Mouse (Mus musculus) hindbrain, embryonic 16.5 days (tissue): ENCODE measurements around the gene Il9r. TPM values are rescaled to one million over a fixed set of nuclear protein-coding genes. Genes with fewer than 3 reads are reported as not detected.

Source experiments
- ATAC-seq: fragments of 200-750 bp; cut with Nextera tagmentation; 2 replicates; pipeline ENCODE4 v1.8.0; 2017; ENCODE audit warnings: moderate TSS enrichment, moderate library complexity
- H3K27ac ChIP-seq: fragments of 300-500 bp; sonication (generic); 2 replicates; pipeline ENCODE4 v1.5.1; 2014; ENCODE audit warnings: low read depth, mild to moderate bottlenecking, control low read depth, low read length, moderate library complexity
- H3K27me3 ChIP-seq: fragments of 300-500 bp; sonication (generic); replicated peaks from 2 replicates; pipeline ENCODE4 v1.6.1; 2014; ENCODE audit warnings: low read length; ENCODE audit not compliant: control insufficient read depth, insufficient read depth
- H3K36me3 ChIP-seq: fragments of 300-500 bp; sonication (generic); 2 replicates; pipeline ENCODE4 v1.6.1; 2014; ENCODE audit warnings: mild to moderate bottlenecking, low read length, moderate library complexity, mixed read lengths; ENCODE audit not compliant: control insufficient read depth, insufficient read depth
- H3K4me1 ChIP-seq: fragments of 300-500 bp; sonication (generic); 2 replicates; pipeline ENCODE4 v1.6.1; 2014; ENCODE audit warnings: low read depth, low read length; ENCODE audit not compliant: control insufficient read depth, insufficient read depth
- H3K4me2 ChIP-seq: fragments of 300-500 bp; sonication (generic); 2 replicates; pipeline ENCODE4 v1.6.1; 2014; ENCODE audit warnings: mild to moderate bottlenecking, low read length, control low read depth, moderate library complexity
- H3K4me3 ChIP-seq: fragments of 300-500 bp; sonication (generic); 2 replicates; pipeline ENCODE4 v1.5.1; 2014; ENCODE audit warnings: mild to moderate bottlenecking, low read length, control low read depth, moderate library complexity
- H3K9ac ChIP-seq: fragments of 300-500 bp; sonication (generic); 2 replicates; pipeline ENCODE4 v1.6.1; 2014; ENCODE audit warnings: low read depth, mild to moderate bottlenecking, control low read depth, low read length, moderate library complexity
- H3K9me3 ChIP-seq: fragments of 300-500 bp; sonication (generic); 2 replicates; pipeline ENCODE4 v1.6.1; 2014; ENCODE audit warnings: mild to moderate bottlenecking, low read length, moderate library complexity; ENCODE audit not compliant: control insufficient read depth
- WGBS: fragments of 180-500 bp; shearing (Covaris S2); extraction: QIAGEN DNeasy Blood & Tissue Kit; methylation state at CpG from one replicate; pipeline ENCODE4 v1.1.7; 2014; 5-methylcytosine and 5-hydroxymethylcytosine counted together
- polyA plus RNA-seq: library from polyadenylated mRNA; unstranded; fragments of >200 nt; fragmentation: Nextera tagmentation; extraction: Ambion mirVana; gene quantifications from 2 replicates; pipeline ENCODE4 v1.2.1, GENCODE M21; 2015

Il9r gene
- polyA plus RNA-seq, 1 experiment from 2014 or later = not detected

DNA sequence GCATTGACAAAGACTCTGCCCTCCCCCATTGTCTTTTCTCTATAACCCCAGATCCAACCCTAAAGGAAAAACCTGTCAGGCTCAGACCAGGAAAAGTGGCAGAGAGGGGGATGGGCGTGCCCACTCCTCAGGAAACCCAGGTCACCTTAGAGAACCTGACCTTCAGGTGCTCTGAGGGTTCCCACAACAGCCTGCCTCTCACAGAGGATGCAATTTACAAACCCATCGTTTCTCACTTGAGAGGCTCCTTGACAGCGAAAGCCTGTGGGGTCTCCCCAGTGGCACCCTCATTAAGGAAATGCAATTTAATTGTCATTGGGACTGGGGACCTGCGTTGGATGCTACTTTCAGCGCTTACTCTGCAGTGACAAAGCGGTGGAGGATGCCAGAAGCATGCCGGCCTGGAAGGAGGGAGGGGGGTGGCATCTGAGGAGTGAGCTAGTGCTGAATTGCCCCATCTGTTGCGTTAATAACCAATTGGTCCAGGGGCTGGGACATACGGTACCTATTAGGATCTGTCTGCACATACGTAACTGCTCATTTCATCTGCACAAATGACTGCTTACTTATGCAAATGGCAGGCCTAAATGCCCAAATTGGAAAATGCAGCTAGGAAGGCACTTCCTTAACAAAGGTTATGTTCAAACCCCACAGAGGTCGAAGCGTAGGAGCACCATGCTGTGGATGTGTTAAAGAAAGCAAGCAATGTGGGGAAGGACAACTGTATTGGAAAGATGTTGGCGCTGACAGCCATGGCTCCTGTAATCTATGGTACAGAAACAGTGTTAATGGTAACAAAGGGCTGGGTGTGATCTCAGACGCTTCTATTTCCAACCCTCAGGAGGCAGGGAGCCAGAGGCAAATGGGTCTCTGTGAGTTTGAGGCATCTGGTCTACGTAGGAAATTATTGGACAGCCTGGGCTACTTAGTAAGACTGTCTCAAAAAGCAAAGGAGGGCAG, 58.2 kb downstream of the Il9r start:
- peaks cover 28% of the 10 kb centered on the region for H3K4me1 ChIP-seq
- H3K4me2 ChIP-seq = no peak overlapping the region
- H3K9ac ChIP-seq = no peak overlapping the region; the same call in 1 of the 2 replicates
- H3K9me3 ChIP-seq = no peaks in the 10 kb centered on the region
- H3K36me3 ChIP-seq = no peaks in the 10 kb centered on the region
- H3K27me3 ChIP-seq = no peaks in the 10 kb centered on the region
- H3K4me3 ChIP-seq = no peak overlapping the region
- H3K27ac ChIP-seq = peak overlapping the region; percentile 60
- WGBS = 35% methylated on average over 15 of the region's 15 CpGs
- peak; percentile 80 for ATAC-seq

GRCm38 (mm10) chr11:32141034-32141433, 59.0 kb downstream of the Il9r start:
- no peaks in the 10 kb centered on the region for H3K9me3 ChIP-seq
- 21% methylated on average over 2 of the region's 2 CpGs for WGBS
- no peak overlapping the region for H3K4me3 ChIP-seq
- H3K9ac ChIP-seq = no peak overlapping the region
- H3K27ac ChIP-seq = no peak overlapping the region; the same call in 1 of the 2 replicates
- no peak overlapping the region for H3K4me2 ChIP-seq
- H3K27me3 ChIP-seq = no peaks in the 10 kb centered on the region
- no peak for ATAC-seq
- H3K4me1 ChIP-seq = peaks cover 28% of the 10 kb centered on the region
- H3K36me3 ChIP-seq = no peaks in the 10 kb centered on the region

- no peak overlapping the region for H3K4me2 ChIP-seq
- H3K9me3 ChIP-seq = no peaks in the 10 kb centered on the region
- no peaks in the 10 kb centered on the region for H3K27me3 ChIP-seq
- WGBS = 65% methylated on average over 6 of the region's 6 CpGs
- H3K4me1 ChIP-seq = peaks cover 28% of the 10 kb centered on the region
- H3K27ac ChIP-seq = no peak overlapping the region
- no peak overlapping the region for H3K9ac ChIP-seq
- H3K36me3 ChIP-seq = no peaks in the 10 kb centered on the region
- no peak for ATAC-seq
- no peak overlapping the region for H3K4me3 ChIP-seq
Measured at GRCm38 (mm10) chr11:32139528-32139961, 60.5 kb downstream of the Il9r start.

DNA sequence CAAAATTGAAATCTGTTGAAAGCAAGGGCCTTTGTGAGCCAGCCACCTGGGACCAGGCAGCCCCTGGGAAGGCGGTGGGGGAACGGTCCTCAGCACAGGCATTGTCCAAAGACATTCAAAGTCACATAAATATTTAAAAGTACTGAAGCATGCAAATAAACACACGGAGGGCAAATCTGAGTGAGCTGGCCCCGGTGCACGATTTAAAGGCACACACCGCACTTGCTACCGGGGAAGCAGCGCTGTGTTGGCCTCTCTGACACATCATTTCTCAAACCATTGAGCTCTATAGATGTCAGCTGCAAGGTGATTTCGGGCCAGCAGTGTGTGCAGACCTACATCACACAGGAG, 61.5 kb downstream of the Il9r start:
- ATAC-seq = peak; percentile 22; the same call in 1 of the 2 replicates
- Histone ChIP-seq H3K4me2 (peak overlapping the region; percentile 8; the same call in 1 of the 2 replicates), H3K4me3 (no peak overlapping the region), H3K27ac (peak overlapping the region; percentile 19), H3K4me1 (peaks cover 28% of the 10 kb centered on the region), H3K9me3 (no peaks in the 10 kb centered on the region), H3K27me3 (no peaks in the 10 kb centered on the region), H3K36me3 (no peaks in the 10 kb centered on the region), H3K9ac (0 out of 2 replicates have a peak overlapping the region, but pooled peaks have one; percentile 9)
- 22% methylated on average over 9 of the region's 9 CpGs for WGBS

- Histone ChIP-seq H3K27me3 (no peaks in the 10 kb centered on the region), H3K36me3 (no peaks in the 10 kb centered on the region), H3K27ac (peak overlapping the region; percentile 19), H3K4me2 (peak overlapping the region; percentile 5; the same call in 1 of the 2 replicates), H3K4me1 (peaks cover 27% of the 10 kb centered on the region), H3K9ac (no peak overlapping the region), H3K9me3 (no peaks in the 10 kb centered on the region), H3K4me3 (no peak overlapping the region)
- no peak for ATAC-seq
- 25% methylated on average over 15 of the region's 15 CpGs for WGBS
Measured at GRCm38 (mm10) chr11:32137719-32138613, 62.1 kb downstream of the Il9r start.

Other genes starting within 250 kb of the Il9r start
- gene 4930524B15Rik, start 234.7 kb downstream of the Il9r start, polyA plus RNA-seq = 0.22 and 0.49 TPM in 2 replicates
- 530 and 557 TPM in 2 replicates for gene Nsg2, start 199.8 kb downstream of the Il9r start, polyA plus RNA-seq
- 45.6 and 49.9 TPM in 2 replicates for gene Snrnp25, start 5.1 kb upstream of the Il9r start, polyA plus RNA-seq
- 27.1 and 28.7 TPM in 2 replicates for gene Rhbdf1, start 22.0 kb upstream of the Il9r start, polyA plus RNA-seq
- 34.7 and 35.0 TPM in 2 replicates for gene Mpg, start 26.2 kb upstream of the Il9r start, polyA plus RNA-seq
- gene Nprl3, start 67.4 kb upstream of the Il9r start, polyA plus RNA-seq = 42.6 and 43.9 TPM in 2 replicates
- 4.9 and 16.1 TPM in 2 replicates for gene Hba-x, start 76.1 kb upstream of the Il9r start, polyA plus RNA-seq
- 2,714 and 3,255 TPM in 2 replicates for gene Hba-a1, start 83.2 kb upstream of the Il9r start, polyA plus RNA-seq
- gene Hbq1b, start 86.7 kb upstream of the Il9r start, polyA plus RNA-seq = 0.61 and 1.3 TPM in 2 replicates
- gene Hba-a2, start 96.2 kb upstream of the Il9r start, polyA plus RNA-seq = 6,688 and 8,147 TPM in 2 replicates
- 1.6 and 2.0 TPM in 2 replicates for gene Hbq1a, start 99.8 kb upstream of the Il9r start, polyA plus RNA-seq
- 15.8 and 20.1 TPM in 2 replicates for gene Sh3pxd2b, start 147.5 kb upstream of the Il9r start, polyA plus RNA-seq